Mouse (Mus musculus) hindbrain, postnatal 0 days (tissue): Measurements from ENCODE around the gene Gfod1. TPM values are rescaled to one million over a fixed set of nuclear protein-coding genes. Genes with fewer than 3 reads are reported as not detected.

Experiments used
- ATAC-seq: fragments of 200-750 bp; cut with Nextera tagmentation; 2 replicates; pipeline ENCODE4 v1.8.0; 2017; ENCODE audit warnings: mild to moderate bottlenecking, moderate TSS enrichment, moderate library complexity
- DNase-seq: peaks from one replicate; pipeline ENCODE4 v3.0.0-alpha.2; 2015; ENCODE audit warnings: low spot score
- H3K27ac ChIP-seq: fragments of 300-500 bp; sonication (generic); 2 replicates; pipeline ENCODE4 v1.5.1; 2014; ENCODE audit warnings: mild to moderate bottlenecking
- H3K27me3 ChIP-seq: fragments of 300-500 bp; sonication (generic); 2 replicates; pipeline ENCODE4 v1.6.1; 2014; ENCODE audit warnings: low read length, mixed read lengths; ENCODE audit not compliant: insufficient read depth
- H3K36me3 ChIP-seq: fragments of 300-500 bp; sonication (generic); 2 replicates; pipeline ENCODE4 v1.6.1; 2014; ENCODE audit warnings: low read length, mixed read lengths; ENCODE audit not compliant: insufficient read depth
- H3K4me1 ChIP-seq: fragments of 300-500 bp; sonication (generic); 2 replicates; pipeline ENCODE4 v1.6.1; 2014; ENCODE audit warnings: antibody characterized with exemption, low read length, mixed read lengths; ENCODE audit not compliant: insufficient read depth
- H3K4me2 ChIP-seq: fragments of 300-500 bp; sonication (generic); 2 replicates; pipeline ENCODE4 v1.6.1; 2014; ENCODE audit warnings: low read depth, mild to moderate bottlenecking, low read length, moderate library complexity, mixed read lengths
- H3K4me3 ChIP-seq: fragments of 300-500 bp; sonication (generic); 2 replicates; pipeline ENCODE4 v1.5.1; 2014; ENCODE audit warnings: low read length
- H3K9ac ChIP-seq: fragments of 300-500 bp; sonication (generic); replicated peaks from 2 replicates; pipeline ENCODE4 v1.6.1; 2014; ENCODE audit warnings: mild to moderate bottlenecking, low read length, moderate library complexity, mixed read lengths
- H3K9me3 ChIP-seq: fragments of 300-500 bp; sonication (generic); 2 replicates; pipeline ENCODE4 v1.6.1; 2016; ENCODE audit warnings: low read length, mixed read lengths
- CTCF ChIP-seq: IDR thresholded peaks from 2 replicates; pipeline ENCODE4 v1.5.1; 2016; ENCODE audit warnings: antibody characterized with exemption, control low read depth, low read depth
- WGBS: fragments of 180-500 bp; shearing (Covaris S2); extraction: QIAGEN DNeasy Blood & Tissue Kit; methylation state at CpG from one replicate; pipeline ENCODE4 v1.1.7; 2014; 5-methylcytosine and 5-hydroxymethylcytosine counted together
- polyA plus RNA-seq: library from polyadenylated mRNA; unstranded; fragments of >200 nt; fragmentation: Nextera tagmentation; extraction: Ambion mirVana; gene quantifications from 2 replicates; pipeline ENCODE4 v1.2.1, GENCODE M21; 2015
- total RNA-seq: library from RNA; depleted of rRNA; stranded (reverse); fragments of >200 nt; gene quantifications from 2 replicates; pipeline ENCODE4 v1.2.3, GENCODE M21; 2014

Gfod1 gene
- total and polyA plus RNA-seq, 2 experiments from 2014 or later, result 2.6 to 26.3 TPM

GRCm38 (mm10) chr13:43317411-43317810 lies 13.4 kb upstream of the Gfod1 start:
- DNase-seq, result no peak
- WGBS, result 78% methylated on average over 5 of the region's 5 CpGs
- no peak overlapping the region for H3K27ac ChIP-seq
- H3K4me2 ChIP-seq, result no peak overlapping the region
- H3K9me3 ChIP-seq, result no peaks in the 10 kb centered on the region
- H3K4me1 ChIP-seq, result no peaks in the 10 kb centered on the region
- no peak for TF ChIP-seq CTCF
- ATAC-seq, result no peak
- no peaks in the 10 kb centered on the region for H3K27me3 ChIP-seq
- H3K4me3 ChIP-seq, result no peak overlapping the region
- H3K36me3 ChIP-seq, result no peaks in the 10 kb centered on the region
- H3K9ac ChIP-seq, result no peak overlapping the region

- Histone ChIP-seq H3K4me1 (peaks cover 13% of the 10 kb centered on the region), H3K9me3 (no peaks in the 10 kb centered on the region), H3K27me3 (no peaks in the 10 kb centered on the region), H3K27ac (no peak overlapping the region), H3K4me3 (no peak overlapping the region; the same call in 1 of the 2 replicates), H3K9ac (no peak overlapping the region), H3K36me3 (no peaks in the 10 kb centered on the region), H3K4me2 (peak overlapping the region; percentile 86)
- ATAC-seq (no peak), DNase-seq (no peak)
- 69% methylated on average over 15 of the region's 15 CpGs for WGBS
- no peak for TF ChIP-seq CTCF
These were observed 1.4 kb upstream of the Gfod1 start for GRCm38 (mm10) chr13:43305181-43305924.

- Histone ChIP-seq H3K9me3 (no peaks in the 10 kb centered on the region), H3K27ac (peak overlapping the region; percentile 88), H3K4me1 (peaks cover 13% of the 10 kb centered on the region), H3K9ac (peak overlapping the region; percentile 81; the same call in 1 of the 2 replicates), H3K27me3 (no peaks in the 10 kb centered on the region), H3K4me2 (peak overlapping the region; percentile 86), H3K4me3 (peak overlapping the region; percentile 81), H3K36me3 (no peaks in the 10 kb centered on the region)
- peak; percentile 60 for TF ChIP-seq CTCF
- 11% methylated on average over 11 of the region's 11 CpGs for WGBS
- ATAC-seq (peak; percentile 35), DNase-seq (peak; percentile 79)
These were observed 728 bp upstream of the Gfod1 start for GRCm38 (mm10) chr13:43304700-43305099.

- H3K36me3 ChIP-seq, result no peaks in the 10 kb centered on the region
- peak overlapping the region; percentile 88 for H3K27ac ChIP-seq
- DNase-seq (peak; percentile 58), ATAC-seq (peak; percentile 24)
- no peaks in the 10 kb centered on the region for H3K27me3 ChIP-seq
- under 1% methylated on average over 77 of the region's 78 CpGs for WGBS
- no peak for TF ChIP-seq CTCF
- peak overlapping the region; percentile 81 for H3K4me3 ChIP-seq
- H3K9me3 ChIP-seq, result no peaks in the 10 kb centered on the region
- peak overlapping the region; percentile 81 for H3K9ac ChIP-seq
- peaks cover 13% of the 10 kb centered on the region for H3K4me1 ChIP-seq
- peak overlapping the region; percentile 86 for H3K4me2 ChIP-seq
These were observed 609 bp downstream of the Gfod1 start for GRCm38 (mm10) chr13:43303161-43303965.

- WGBS, result under 1% methylated on average over 19 of the region's 19 CpGs
- peak; percentile 49 for DNase-seq
- Histone ChIP-seq H3K4me3 (peak overlapping the region; percentile 81), H3K27me3 (no peaks in the 10 kb centered on the region), H3K36me3 (no peaks in the 10 kb centered on the region), H3K4me2 (peak overlapping the region; percentile 86), H3K9ac (peak overlapping the region; percentile 81), H3K27ac (peak overlapping the region; percentile 88), H3K9me3 (no peaks in the 10 kb centered on the region), H3K4me1 (peaks cover 13% of the 10 kb centered on the region)
- no peak for TF ChIP-seq CTCF
- no peak for ATAC-seq
These were observed 1.3 kb downstream of the Gfod1 start for GRCm38 (mm10) chr13:43302651-43303160.

GRCm38 (mm10) chr13:43302239-43302638 lies 1.7 kb downstream of the Gfod1 start:
- H3K4me3 ChIP-seq, result peak overlapping the region; percentile 81
- ATAC-seq, result no peak
- H3K36me3 ChIP-seq, result no peaks in the 10 kb centered on the region
- TF ChIP-seq CTCF, result no peak
- WGBS, result 3% methylated on average over 11 of the region's 11 CpGs
- H3K27me3 ChIP-seq, result no peaks in the 10 kb centered on the region
- H3K9ac ChIP-seq, result peak overlapping the region; percentile 81
- peak; percentile 55 for DNase-seq
- peaks cover 13% of the 10 kb centered on the region for H3K4me1 ChIP-seq
- H3K4me2 ChIP-seq, result peak overlapping the region; percentile 86
- H3K27ac ChIP-seq, result 0 out of 2 replicates have a peak overlapping the region, but pooled peaks have one; percentile 88
- no peaks in the 10 kb centered on the region for H3K9me3 ChIP-seq
